10 mouse cellular contexts compared by ENCODE assay signal in genomic region chr9:48184319-48184718, GRCm38 (mm10). TPM values are rescaled to one million over a fixed set of nuclear protein-coding genes. Genes with fewer than 3 reads are reported as not detected.
DNase-seq lines count a peak whose midpoint lies in the region; ATAC-seq and TF ChIP-seq lines count a peak whose summit lies in the region.
"Had no signal": no experiment of that assay in that cellular context is flagged by ENCODE, and none has a peak within 500 bp of the region (broad histone marks: within the 10 kb centered on the region; RNA-seq: fewer than 3 reads in every experiment).

No protein-coding gene starts in this region.

- TF ChIP-seq POLR2A in cerebellum, adult 2 months (IDR thresholded peaks at IDR 0.05; ENCODE audit: borderline replicate concordance, insufficient read depth, low read length), result no peak

- H3K4me3 ChIP-seq in forebrain, postnatal 0 days (ENCODE audit: low read depth, low read length), result no peak overlapping the region
- H3K4me3 ChIP-seq in forebrain, embryonic 10.5 days, result no peak overlapping the region
- no peak overlapping the region for H3K4me3 ChIP-seq in cerebellum, adult 2 months (replicated peaks; ENCODE audit: insufficient read depth, low read depth, low read length)
- no peak overlapping the region for H3K4me3 ChIP-seq in hindbrain, embryonic 14.5 days (replicated peaks; ENCODE audit: low read length)

- H3K4me1 ChIP-seq in forebrain, postnatal 0 days (ENCODE audit: insufficient read depth), result 0 out of 2 replicates have a peak, but pooled peaks cover 8% of the 10 kb centered on the region
- H3K4me1 ChIP-seq in forebrain, embryonic 10.5 days, result peaks cover 14% of the 10 kb centered on the region
- H3K4me1 ChIP-seq in cerebellum, adult 2 months (ENCODE audit: control insufficient read depth, insufficient read depth, low read length), result peaks cover 6% of the 10 kb centered on the region; the same call in 1 of the 2 replicates
- H3K4me1 ChIP-seq in hindbrain, embryonic 14.5 days (replicated peaks; ENCODE audit: control insufficient read depth, insufficient read depth, low read length), result peaks cover 18% of the 10 kb centered on the region

- no peak for TF ChIP-seq CTCF in forebrain, postnatal 0 days (IDR thresholded peaks at IDR 0.05; ENCODE audit: low read depth)
- no peak for TF ChIP-seq CTCF in cerebellum, adult 2 months (IDR thresholded peaks at IDR 0.05; ENCODE audit: borderline replicate concordance, insufficient read depth, low read depth, low read length)

- WGBS in forebrain, postnatal 0 days, result 56% methylated on average over 7 of the region's 7 CpGs
- 87% methylated on average over 7 of the region's 7 CpGs for WGBS in forebrain, embryonic 10.5 days
- WGBS in cerebellum, adult 2 months, result 27% methylated on average over 7 of the region's 7 CpGs
- WGBS in hindbrain, embryonic 14.5 days, result 45% methylated on average over 7 of the region's 7 CpGs

- H3K9ac ChIP-seq in forebrain, postnatal 0 days, result no peak overlapping the region
- no peak overlapping the region for H3K9ac ChIP-seq in hindbrain, embryonic 14.5 days

- peak; percentile 36; the same call in 1 of the 2 replicates for ATAC-seq in forebrain, postnatal 0 days
- no peak for ATAC-seq in hindbrain, embryonic 14.5 days (ENCODE audit: low FRiP score)
- ATAC-seq in granulocyte monocyte progenitor cell, adult 5-6 weeks (replicated peaks; ENCODE audit: poor library complexity, severe bottlenecking), result no peak

- H3K27me3 ChIP-seq in forebrain, postnatal 0 days (ENCODE audit: insufficient read depth, low read length), result no peaks in the 10 kb centered on the region
- peaks cover 38% of the 10 kb centered on the region for H3K27me3 ChIP-seq in forebrain, embryonic 10.5 days (ENCODE audit: poor library complexity, severe bottlenecking)
- H3K27me3 ChIP-seq in cerebellum, adult 2 months (ENCODE audit: control insufficient read depth, insufficient read depth, low read length), result no peaks in the 10 kb centered on the region
- H3K27me3 ChIP-seq in hindbrain, embryonic 14.5 days (ENCODE audit: control insufficient read depth, insufficient read depth, low read length), result no peaks in the 10 kb centered on the region

- no peaks in the 10 kb centered on the region for H3K36me3 ChIP-seq in forebrain, postnatal 0 days (ENCODE audit: insufficient read depth)
- no peaks in the 10 kb centered on the region for H3K36me3 ChIP-seq in forebrain, embryonic 10.5 days (replicated peaks)
- H3K36me3 ChIP-seq in hindbrain, embryonic 14.5 days (replicated peaks; ENCODE audit: control insufficient read depth, insufficient read depth), result no peaks in the 10 kb centered on the region

- no peak overlapping the region for H3K27ac ChIP-seq in forebrain, postnatal 0 days (ENCODE audit: low read depth, low read length)
- H3K27ac ChIP-seq in forebrain, embryonic 10.5 days, result no peak overlapping the region
- no peak overlapping the region for H3K27ac ChIP-seq in cerebellum, adult 2 months (ENCODE audit: insufficient read depth, low read length)
- peak overlapping the region; percentile 29; the same call in 1 of the 2 replicates for H3K27ac ChIP-seq in hindbrain, embryonic 14.5 days
- H3K27ac ChIP-seq: macrophage had no signal

- no peaks in the 10 kb centered on the region for H3K9me3 ChIP-seq in forebrain, postnatal 0 days (ENCODE audit: low read length)
- H3K9me3 ChIP-seq in forebrain, embryonic 10.5 days, result no peaks in the 10 kb centered on the region
- no peaks in the 10 kb centered on the region for H3K9me3 ChIP-seq in hindbrain, embryonic 14.5 days (ENCODE audit: control insufficient read depth, low read length)

- DNase-seq in forebrain, postnatal 0 days, result peak; percentile 41
- no peak for DNase-seq in forebrain, embryonic 10.5 days (ENCODE audit: extremely low spot score, low spot score)
- peak; percentile 33 to 36 for DNase-seq in cerebellum, adult 2 months
- DNase-seq in hindbrain, embryonic 14.5 days (ENCODE audit: low spot score), result no peak
- peak; percentile 43 for DNase-seq in lung, postnatal 14 days
- DNase-seq in embryo, embryonic 10.5 days (ENCODE audit: low spot score), result no peak
- no peak for DNase-seq in ovary, postnatal 14 days (ENCODE audit: low spot score)
- DNase-seq: kidney, postnatal 14 days had no signal

- no peak overlapping the region for H3K4me2 ChIP-seq in forebrain, postnatal 0 days (ENCODE audit: low read depth)
- no peak overlapping the region for H3K4me2 ChIP-seq in hindbrain, embryonic 14.5 days (replicated peaks)

RNA-seq across cellular contexts. Expression of gene Nxpe4, which starts 22.5 kb away (rescaled TPM):
- 11.6 and 20.2 TPM in 2 replicates for total RNA-seq in forebrain, postnatal 0 days (2014; rRNA removed)
- polyA plus RNA-seq in forebrain, postnatal 0 days (2015; fragmentation: Nextera tagmentation; extraction: Ambion mirVana), result 5.8 and 8.3 TPM in 2 replicates
- 4.9 and 5.3 TPM in 2 replicates for polyA plus RNA-seq in forebrain, embryonic 10.5 days (2016; fragmentation: Nextera tagmentation; extraction: Ambion mirVana)
- 7.6 TPM in 2 replicates for polyA plus RNA-seq in cerebellum, adult 2 months (2012; rRNA removed)
- 8.9 and 9.3 TPM in 2 replicates for polyA plus RNA-seq in hindbrain, embryonic 14.5 days (2014; fragmentation: Nextera tagmentation; extraction: Ambion mirVana)
- total RNA-seq in granulocyte monocyte progenitor cell, adult 5-6 weeks (2014; fragmentation: Nextera tagmentation), result 0.77 and 1.7 TPM in 2 replicates
- 0.93 and 1.8 TPM in 2 replicates for total RNA-seq in granulocyte monocyte progenitor cell, adult 5-6 weeks (2017)

Comparison
In these comparisons a context has a peak if more than half of its experiments do, and no peak if none do; other contexts are left out.
1. DNase-seq: peak in forebrain, postnatal 0 days (single experiment), cerebellum, adult 2 months (2 of 2) and lung, postnatal 14 days (single experiment); none in forebrain, embryonic 10.5 days (single experiment), hindbrain, embryonic 14.5 days (single experiment), embryo, embryonic 10.5 days (single experiment) and ovary, postnatal 14 days (single experiment).